Mouse (Mus musculus) spleen, embryonic (tissue): ENCODE measurements around the gene Zfp273.
"Not testable (repeated sequence)": the region's sequence is repeated elsewhere in the genome, so short reads cannot be mapped to it uniquely, and the experiment has no call there.

Source experiments
- CTCF ChIA-PET: fragments of 350-600 bp; sonication (Branson Sonifier 250); formaldehyde crosslinking; loops from one replicate; lab custom pipeline; 2022; lab: Charles Lee

Gene Zfp273

GRCm38 (mm10) chr13:67864764-67865350, 51.3 kb downstream of the Zfp273 start:
- CTCF ChIA-PET = no interaction called here

- CTCF ChIA-PET = no interaction called here
Observed at GRCm38 (mm10) chr13:67867899-67868298, 54.4 kb downstream of the Zfp273 start.

GRCm38 (mm10) chr13:67876049-67876698, 62.6 kb downstream of the Zfp273 start:
- CTCF ChIA-PET = not testable (repeated sequence)
